Mouse (Mus musculus) liver, postnatal 0 days (tissue): ENCODE data around the gene Zfp451.
"Not testable (repeated sequence)": the region's sequence is repeated elsewhere in the genome, so short reads cannot be mapped to it uniquely, and the experiment has no call there.

Source experiments
- CTCF ChIP-seq: sonication (generic); IDR thresholded peaks from 2 replicates; pipeline ENCODE4 v1.5.1; 2016; ENCODE audit warnings: antibody characterized with exemption, low read depth
- EP300 ChIP-seq: IDR thresholded peaks from 2 replicates; pipeline ENCODE4 v1.6.1; 2016; ENCODE audit warnings: antibody characterized with exemption, low read depth, mild to moderate bottlenecking

GRCm38 (mm10) chr1:33749709-33750108, 64.7 kb downstream of the Zfp451 start:
- not testable (repeated sequence) for TF ChIP-seq EP300, CTCF
